Comparison of ENCODE assay signal across 8 mouse cellular contexts in genomic region chr17:46110402-46111289, GRCm38 (mm10). TPM values are rescaled to one million over a fixed set of nuclear protein-coding genes. Genes with fewer than 3 reads are reported as not detected.
DNase-seq lines count a peak whose midpoint lies in the region; ATAC-seq lines count a peak whose summit lies in the region.

Gene Mrps18a, plus strand, starts transcription at chr17:46110986.

- intact Hi-C loops in gastrocnemius, postnatal 14 days (cut with DNase I; ENCODE audit: low total_unique reads) = no loop called here
- intact Hi-C loops in left cerebral cortex, postnatal 14 days (cut with DNase I) = no loop called here

- peak within 1 kb of the TSS; percentile 65 for H3K27ac ChIP-seq in intestine, embryonic 14.5 days (ENCODE audit: low read depth)

- H3K9me3 ChIP-seq in intestine, embryonic 14.5 days (ENCODE audit: control insufficient read depth, low read length) = no peaks in the 10 kb centered on the region

- peak within 1 kb of the TSS; percentile 77 for H3K9ac ChIP-seq in intestine, embryonic 14.5 days (ENCODE audit: low read length)

- H3K4me1 ChIP-seq in intestine, embryonic 14.5 days (replicated peaks; ENCODE audit: control insufficient read depth, insufficient read depth, low read length) = peaks cover 6% of the 10 kb centered on the region

- peak; percentile 85 for DNase-seq in adipocyte (ENCODE audit: low spot score)
- DNase-seq in embryo, embryonic 10 days (ENCODE audit: low spot score) = peak; percentile 94
- DNase-seq in gastrocnemius, postnatal 14 days = peak; percentile 87
- DNase-seq in intestine, embryonic 14.5 days (ENCODE audit: low spot score) = peak; percentile 87
- peak; percentile 78 to 85 for DNase-seq in left cerebral cortex, postnatal 14 days (ENCODE audit: low spot score in 2 of 2)
- peak; percentile 83 for DNase-seq in mesoderm, embryonic 11.5 days (ENCODE audit: low read depth, low spot score)
- DNase-seq in right cerebral cortex, postnatal 36 days (ENCODE audit: low spot score in 2 of 2) = peak; percentile 79
- DNase-seq in yolk sac, embryonic 10.5 days (ENCODE audit: low spot score) = peak; percentile 81

- 0 out of 2 replicates have a peak, but pooled peaks cover 8% of the 10 kb centered on the region for H3K36me3 ChIP-seq in intestine, embryonic 14.5 days (ENCODE audit: control insufficient read depth, insufficient read depth, low read length)

- peak; percentile 93 for ATAC-seq in intestine, embryonic 14.5 days (replicated peaks; ENCODE audit: low FRiP score, low TSS enrichment, low read depth)

- peak within 1 kb of the TSS; percentile 97 for H3K4me3 ChIP-seq in intestine, embryonic 14.5 days (ENCODE audit: low read depth, low read length)

- WGBS in intestine, embryonic 14.5 days = 5% methylated on average over 38 of the region's 38 CpGs

- peak within 1 kb of the TSS; percentile 99 for H3K4me2 ChIP-seq in intestine, embryonic 14.5 days (ENCODE audit: low read length)

- H3K27me3 ChIP-seq in intestine, embryonic 14.5 days (replicated peaks; ENCODE audit: control insufficient read depth, insufficient read depth, low read length) = 0 out of 2 replicates have a peak, but pooled peaks cover 2% of the 10 kb centered on the region

RNA-seq across cellular contexts. Expression of gene Mrps18a, which starts in this region (rescaled TPM):
- 10 to 100 TPM; 61.3 to 61.8 TPM for total RNA-seq in gastrocnemius, postnatal 14 days (2021)
- 144 and 150 TPM in 2 replicates for polyA plus RNA-seq in intestine, embryonic 14.5 days (2014; fragmentation: Nextera tagmentation; extraction: Ambion mirVana)
- total RNA-seq in left cerebral cortex, postnatal 14 days (2021) = 10 to 100 TPM; 79.0 to 83.1 TPM

Comparison
In these comparisons a context has a peak if more than half of its experiments do, and no peak if none do; other contexts are left out.
1. Peak in every context shown above with its lines: DNase-seq, ATAC-seq, H3K4me3 ChIP-seq and H3K27ac ChIP-seq.